Mouse (Mus musculus) cerebellum, adult 18-20 months (tissue): ENCODE measurements around the gene Slc18a2.
A peak's percentile ranks its signal among the peaks of the same experiment; 100 is the strongest.

ENCODE experiments used
- DNase-seq, 2 experiments: peaks; one replicate each; pipeline ENCODE4 v3.0.0; 2021

Gene Slc18a2

DNA sequence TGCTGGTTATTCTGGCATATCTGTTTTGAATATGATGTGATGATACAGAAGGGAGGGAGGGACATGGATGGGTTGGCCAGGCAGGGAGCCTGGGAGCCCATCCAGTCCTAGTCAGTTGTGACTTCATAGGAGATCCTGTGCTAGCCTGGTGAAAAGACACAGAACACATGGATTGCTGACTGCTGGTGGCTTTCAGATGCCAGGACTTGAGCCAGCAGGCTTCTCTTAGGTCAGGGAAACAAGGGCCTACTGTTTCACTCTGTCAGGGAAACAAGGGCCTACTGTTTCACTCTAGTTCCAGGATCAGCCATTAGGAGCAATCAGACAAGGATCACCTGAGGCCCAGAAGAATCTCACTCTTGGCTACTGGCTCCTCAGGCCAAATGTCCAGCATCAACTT lies 20.1 kb downstream of the Slc18a2 start:
- DNase-seq, result no peak

DNA sequence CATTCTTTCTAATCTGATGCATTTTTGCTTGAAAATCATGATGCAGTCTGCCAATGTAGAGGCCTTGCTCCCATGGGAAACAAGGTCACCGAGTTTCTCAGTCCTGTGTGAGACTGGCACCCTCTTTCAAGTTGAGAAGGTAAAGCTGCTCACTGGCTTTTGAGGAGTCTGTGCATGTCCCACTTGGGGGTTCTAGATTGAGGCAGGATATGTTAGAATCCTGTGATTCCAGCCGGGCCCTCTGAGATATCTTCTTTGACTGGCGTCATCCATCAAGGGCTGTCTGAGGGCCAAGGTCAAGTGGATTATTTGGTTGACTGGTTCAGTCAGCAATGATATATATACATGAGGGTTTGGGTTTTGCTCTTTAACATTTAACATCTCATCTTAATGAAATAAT lies 21.3 kb downstream of the Slc18a2 start:
- DNase-seq, result no peak

GRCm38 (mm10) chr19:59289042-59289441 lies 28.3 kb downstream of the Slc18a2 start:
- no peak for DNase-seq

GRCm38 (mm10) chr19:59289811-59290210 lies 29.1 kb downstream of the Slc18a2 start:
- no peak for DNase-seq

DNA sequence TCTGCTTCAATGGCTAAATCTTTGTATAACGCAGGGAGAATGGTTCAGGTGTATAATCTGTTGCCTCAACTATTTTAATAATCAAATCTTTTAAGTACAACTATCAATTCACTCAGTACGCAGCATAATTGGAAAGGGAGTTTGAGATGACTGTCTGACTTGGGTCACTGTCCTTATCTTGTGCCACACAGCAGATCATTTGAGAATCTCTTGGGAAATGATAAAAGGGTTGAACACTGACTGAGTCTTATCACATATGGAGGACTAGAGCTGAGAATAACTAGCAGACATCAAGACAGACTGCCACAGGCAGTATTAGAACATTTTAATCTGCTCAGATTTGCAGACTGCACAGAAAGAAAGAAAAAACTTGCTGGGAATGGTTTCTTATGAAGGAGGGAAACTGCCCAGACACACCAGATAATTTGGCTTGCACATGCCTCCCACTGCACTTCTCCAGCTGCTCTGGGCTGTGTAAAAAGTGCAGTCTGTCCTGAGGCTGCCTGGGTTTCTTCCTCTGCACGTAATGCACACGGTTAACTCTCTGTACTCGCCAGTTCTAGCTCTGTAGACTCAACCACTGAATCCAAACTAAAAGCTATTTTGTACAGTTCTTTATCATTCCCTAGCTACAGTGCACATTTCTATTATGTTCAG lies 31.6 kb downstream of the Slc18a2 start:
- DNase-seq, result no peak

DNA sequence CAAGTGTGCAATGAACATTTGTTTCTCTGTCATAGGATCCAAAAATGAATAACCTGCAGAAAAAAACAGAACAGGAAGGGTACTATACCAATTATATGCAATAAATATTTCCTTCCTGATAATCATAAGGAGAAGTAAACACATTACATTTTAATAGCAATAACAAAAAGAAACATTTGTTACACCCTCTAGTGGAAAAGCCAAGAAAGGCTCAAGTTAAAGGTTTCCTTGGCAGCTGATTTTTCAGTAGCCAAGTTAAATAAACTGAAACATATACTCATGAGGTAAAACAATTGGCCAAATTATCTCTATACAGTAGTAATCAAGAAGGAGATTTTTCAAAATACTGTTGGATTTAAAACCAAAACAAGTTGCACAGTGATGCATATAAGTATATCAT lies 54.6 kb downstream of the Slc18a2 start:
- no peak for DNase-seq

DNA sequence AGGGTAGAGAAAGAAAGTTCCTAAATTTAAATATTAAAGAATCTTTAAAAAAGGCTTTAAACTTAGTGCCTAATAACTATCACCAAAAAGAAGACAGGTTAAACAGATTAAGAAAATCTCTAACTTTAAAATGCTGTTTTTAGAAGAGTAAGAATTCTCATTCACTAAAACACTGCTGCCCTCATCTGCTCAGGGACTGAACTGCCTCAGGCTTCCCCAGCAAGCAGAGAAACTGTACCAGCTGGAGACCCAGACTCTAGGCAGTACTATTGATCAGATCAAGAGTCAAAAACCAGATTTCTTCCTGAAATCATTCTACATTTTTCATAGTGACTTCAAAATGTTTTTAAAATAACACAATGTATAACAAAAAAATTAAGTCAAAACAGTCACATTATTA lies 55.9 kb downstream of the Slc18a2 start:
- peak in 1 of 2 experiments; percentile 19 for DNase-seq

- DNase-seq, result no peak
Measured at GRCm38 (mm10) chr19:59321990-59322389, 61.3 kb downstream of the Slc18a2 start, which contains the start of gene Rps12-ps3. Gene Rps12-ps3 (plus strand): TSS chr19:59322290.

DNA sequence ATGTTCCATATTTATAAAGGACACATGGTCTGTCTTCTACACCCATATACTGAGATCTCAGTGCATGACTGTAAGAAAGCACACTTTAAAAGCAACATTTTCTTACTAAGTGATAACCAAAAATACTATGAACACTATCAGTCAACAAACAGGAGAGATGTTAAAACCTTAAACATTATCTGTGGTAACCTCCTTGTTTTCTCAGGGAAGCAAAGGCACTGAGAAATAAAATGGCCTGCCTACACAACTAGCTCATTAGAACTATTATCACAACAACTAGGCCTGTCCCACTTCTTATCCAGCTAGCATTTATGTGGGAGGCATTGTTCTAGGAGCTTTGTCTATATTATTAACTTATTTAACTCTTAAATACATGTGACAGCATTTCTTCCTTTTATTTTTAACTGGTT lies 70.1 kb downstream of the Slc18a2 start:
- no peak for DNase-seq

- DNase-seq, result no peak
Measured at GRCm38 (mm10) chr19:59336655-59337054, 76.0 kb downstream of the Slc18a2 start.

- DNase-seq, result no peak
Measured at GRCm38 (mm10) chr19:59337872-59338681, 77.4 kb downstream of the Slc18a2 start.

DNA sequence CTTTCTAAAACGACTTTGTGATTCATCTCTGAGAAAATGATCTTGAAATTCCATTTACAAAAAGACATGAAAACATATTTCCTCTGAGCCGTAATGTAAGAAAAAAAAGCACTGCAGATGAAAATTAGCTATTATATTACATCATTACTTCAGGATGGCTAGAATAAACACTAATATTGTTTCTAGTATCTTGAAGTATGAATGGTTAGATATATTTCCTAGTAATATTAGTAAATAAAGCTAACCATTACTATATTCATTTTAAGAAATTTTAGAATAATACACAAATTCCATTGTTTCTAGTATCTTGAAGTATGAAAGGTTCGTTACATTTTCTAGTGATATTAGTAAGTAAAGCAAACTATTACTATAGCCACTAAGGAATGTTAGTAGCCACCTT lies 79.2 kb downstream of the Slc18a2 start:
- DNase-seq, result no peak

DNA sequence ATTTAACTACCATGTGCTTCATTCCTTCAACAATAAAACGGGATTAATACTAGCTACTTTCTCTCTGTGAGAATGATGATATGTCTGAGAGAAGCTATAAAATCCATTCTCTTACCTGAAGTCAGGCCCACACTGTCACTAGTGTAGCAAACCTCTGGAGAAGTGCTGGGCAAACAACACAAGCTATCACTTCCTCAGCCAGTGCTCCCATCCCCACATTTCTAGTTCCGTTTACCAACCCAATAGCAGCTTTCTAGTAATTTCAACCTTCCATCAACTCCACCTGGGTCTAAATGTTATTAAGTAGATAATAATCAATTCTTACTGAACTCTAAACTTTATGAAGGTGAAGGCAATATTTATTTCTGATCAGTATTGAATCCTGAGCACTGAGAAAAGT lies 82.3 kb downstream of the Slc18a2 start:
- DNase-seq, result no peak

DNA sequence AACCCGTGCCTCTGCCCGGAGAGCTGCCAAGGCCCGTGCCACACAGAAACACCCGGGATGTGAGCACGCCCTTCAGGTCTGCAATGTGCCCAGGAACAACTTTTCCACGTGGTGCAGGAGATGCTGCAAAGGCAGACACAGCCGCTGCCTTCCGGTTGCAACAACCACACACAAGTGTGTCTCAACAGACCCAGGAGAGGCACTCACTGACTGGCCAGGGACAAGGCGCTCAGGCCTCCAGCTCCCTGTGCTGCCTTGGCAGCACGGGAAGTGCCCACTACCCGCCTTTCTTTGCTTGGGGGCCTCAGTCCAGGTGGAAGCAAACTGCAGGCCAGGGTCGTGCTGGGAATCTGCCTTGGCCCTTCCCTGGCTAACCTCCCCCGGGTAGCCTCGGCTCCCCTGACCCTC lies 83.6 kb downstream of the Slc18a2 start:
- DNase-seq, result peak; percentile 29 to 42

- DNase-seq, result peak in 1 of 2 experiments; percentile 42
Measured at GRCm38 (mm10) chr19:59345081-59345657, 84.5 kb downstream of the Slc18a2 start.
